In the genomic region with DNA sequence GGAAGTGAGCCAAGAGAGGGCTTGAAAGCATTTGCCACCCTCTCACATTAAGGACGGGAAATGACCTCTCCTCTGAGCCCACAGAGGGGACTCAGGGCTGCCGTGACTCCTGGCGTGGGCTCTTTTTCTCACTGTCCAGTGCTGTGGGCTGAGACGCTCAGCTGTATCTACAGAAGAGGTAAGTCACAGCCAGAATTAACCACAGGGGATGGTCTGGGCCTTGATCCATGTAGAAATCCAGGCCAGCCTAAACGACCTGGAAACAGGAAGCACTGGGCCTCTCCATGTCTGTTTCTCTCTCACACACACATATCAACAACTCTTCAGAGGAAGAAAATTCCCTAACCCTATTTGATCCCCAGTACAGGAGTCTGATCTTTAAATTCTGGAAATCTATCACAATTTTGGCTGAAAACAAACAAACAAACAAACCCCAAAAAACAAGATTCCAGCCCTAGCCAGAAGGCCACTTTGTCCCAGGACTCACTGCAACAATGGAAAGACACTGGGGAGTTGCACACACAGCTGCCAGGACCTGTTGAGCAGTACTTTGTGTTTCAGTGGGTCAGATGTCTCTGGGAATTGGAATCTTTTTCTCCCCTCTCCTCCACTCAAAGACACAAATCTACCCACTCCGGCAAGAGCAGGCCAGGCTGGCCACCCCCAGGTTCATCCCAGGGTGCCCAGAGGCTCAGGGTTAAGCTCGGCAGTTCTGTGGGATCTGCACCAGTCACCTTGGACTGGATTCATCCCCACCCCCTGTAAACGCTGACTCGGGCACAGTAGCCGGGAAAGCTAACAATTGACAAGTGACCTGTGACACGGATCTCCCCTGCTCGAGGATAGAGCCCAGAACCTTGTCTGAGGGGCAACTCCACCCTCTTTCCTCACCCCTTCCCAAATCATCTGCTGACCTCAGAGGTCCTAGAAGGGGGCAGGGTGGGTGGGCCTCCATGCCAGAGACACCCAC, we compare ENCODE assay signal across 9 mouse cellular contexts.
DNase-seq lines count a peak whose midpoint lies in the region; ATAC-seq lines count a peak whose summit lies in the region.
"Had no signal": no experiment of that assay in that cellular context is flagged by ENCODE, and none has a peak within 500 bp of the region (broad histone marks: within the 10 kb centered on the region; RNA-seq: fewer than 3 reads in every experiment).

No protein-coding gene starts in this region.

- H3K27ac ChIP-seq in lung, embryonic 16.5 days (ENCODE audit: low read length): no peak overlapping the region; the same call in 1 of the 2 replicates

- no peak overlapping the region for H3K4me3 ChIP-seq in lung, embryonic 16.5 days (ENCODE audit: low read length)

- H3K4me1 ChIP-seq in lung, embryonic 16.5 days (replicated peaks; ENCODE audit: control insufficient read depth, insufficient read depth, low read length): peaks cover 31% of the 10 kb centered on the region

- peak; percentile 66 to 71 for DNase-seq in heart, adult 18-20 months
- DNase-seq in heart, postnatal 25 days (ENCODE audit: low spot score): no peak
- DNase-seq in lung, adult 18-20 months: no peak
- DNase-seq in gastrocnemius, postnatal 10 days: peak; percentile 25
- peak; percentile 46 for DNase-seq in heart, postnatal 14 days
- DNase-seq in ovary, postnatal 36 days (ENCODE audit: low spot score): no peak
- DNase-seq in urinary bladder, postnatal 4 days (ENCODE audit: low spot score in 2 of 2): no peak
- DNase-seq: thymus, adult 18-20 months had no signal

- H3K4me2 ChIP-seq in lung, embryonic 16.5 days (ENCODE audit: low read depth, low read length): no peak overlapping the region

- H3K27me3 ChIP-seq in lung, embryonic 16.5 days (ENCODE audit: control insufficient read depth, insufficient read depth, low read depth, low read length): no peaks in the 10 kb centered on the region

- peak overlapping the region; percentile 38; the same call in 1 of the 2 replicates for H3K9ac ChIP-seq in lung, embryonic 16.5 days (ENCODE audit: low read length)

- no peaks in the 10 kb centered on the region for H3K9me3 ChIP-seq in lung, embryonic 16.5 days (ENCODE audit: control insufficient read depth, low read length)

- 42% methylated on average over 12 of the region's 12 CpGs for WGBS in lung, embryonic 16.5 days

- intact Hi-C loops in heart, postnatal 25 days (cut with DNase I): loop anchor here (1.0 to 10.0 kb wide), 2 partner anchors 156 to 368 kb away; no protein-coding TSS in a partner anchor
- intact Hi-C loops in heart, postnatal 14 days (cut with DNase I): loop anchor here (5.0 kb wide), 2 partner anchors 239 to 371 kb away; no protein-coding TSS in a partner anchor

- ATAC-seq in lung, embryonic 16.5 days (ENCODE audit: low read depth): no peak

- H3K36me3 ChIP-seq in lung, embryonic 16.5 days (ENCODE audit: control insufficient read depth, insufficient read depth, low read length): no peaks in the 10 kb centered on the region

Comparison
In these comparisons a context has a peak if more than half of its experiments do, and no peak if none do; other contexts are left out.
1. DNase-seq: peak in heart, adult 18-20 months (2 of 2), gastrocnemius, postnatal 10 days (single experiment) and heart, postnatal 14 days (2 of 2); none in heart, postnatal 25 days (single experiment), lung, adult 18-20 months (0 of 2), ovary, postnatal 36 days (single experiment) and urinary bladder, postnatal 4 days (0 of 2).